Mouse (Mus musculus) spleen, adult 2 months (tissue): ENCODE data around the gene Srp14. TPM values are rescaled to one million over a fixed set of nuclear protein-coding genes. Genes with fewer than 3 reads are reported as not detected.
A peak's percentile ranks its signal among the peaks of the same experiment; 100 is the strongest.

ENCODE experiments used
- DNase-seq, 2 experiments: peaks; one replicate each; pipeline versions ENCODE4 v3.0.0 to v3.0.0-alpha.2; 2012 to 2021; ENCODE audit warnings: low spot score in 2 of 2, low read depth in 1 of 2
- H3K27ac ChIP-seq: fragments of 200-500 bp; 2 replicates; pipeline ENCODE4 v1.5.1; 2012; ENCODE audit warnings: low read length, inconsistent platforms; ENCODE audit not compliant: insufficient read depth
- H3K27me3 ChIP-seq: fragments of 200-500 bp; 2 replicates; pipeline ENCODE4 v1.6.1; 2012; ENCODE audit warnings: mild to moderate bottlenecking, moderate library complexity, low read length, inconsistent platforms; ENCODE audit not compliant: control insufficient read depth, insufficient read depth
- H3K36me3 ChIP-seq: fragments of 200-500 bp; 2 replicates; pipeline ENCODE4 v1.6.1; 2012; ENCODE audit warnings: mild to moderate bottlenecking, low read length, inconsistent platforms; ENCODE audit not compliant: control insufficient read depth, insufficient read depth
- H3K4me1 ChIP-seq: fragments of 200-500 bp; 2 replicates; pipeline ENCODE4 v1.6.1; 2011; ENCODE audit warnings: inconsistent platforms; ENCODE audit not compliant: control insufficient read depth, insufficient read depth, insufficient read length
- H3K4me3 ChIP-seq: fragments of 200-500 bp; 2 replicates; pipeline ENCODE4 v1.5.1; 2011; ENCODE audit warnings: mild to moderate bottlenecking, inconsistent platforms; ENCODE audit not compliant: insufficient read depth, insufficient read length; ENCODE audit errors: extremely low read depth
- CTCF ChIP-seq: fragments of 200-500 bp; IDR thresholded peaks from 2 replicates; pipeline ENCODE4 v1.5.1; 2011; ENCODE audit warnings: mild to moderate bottlenecking, inconsistent platforms; ENCODE audit not compliant: insufficient read depth, insufficient read length, insufficient replicate concordance; ENCODE audit errors: extremely low read depth
- POLR2A ChIP-seq: fragments of 200-500 bp; IDR thresholded peaks from 2 replicates; pipeline ENCODE4 v1.6.1; 2011; ENCODE audit warnings: low read depth, low read length, inconsistent platforms
- WGBS: fragments of 180-500 bp; shearing (Covaris S2); methylation state at CpG from one replicate; pipeline ENCODE4 v1.1.7; 2018; 5-methylcytosine and 5-hydroxymethylcytosine counted together
- polyA plus RNA-seq: library from polyadenylated mRNA; depleted of rRNA; stranded (reverse); fragments of >200 nt; gene quantifications from 2 replicates; pipeline ENCODE4 v1.2.3, GENCODE M21; 2012

Gene Srp14
- polyA plus RNA-seq, 1 experiment: 32.0 TPM

DNA sequence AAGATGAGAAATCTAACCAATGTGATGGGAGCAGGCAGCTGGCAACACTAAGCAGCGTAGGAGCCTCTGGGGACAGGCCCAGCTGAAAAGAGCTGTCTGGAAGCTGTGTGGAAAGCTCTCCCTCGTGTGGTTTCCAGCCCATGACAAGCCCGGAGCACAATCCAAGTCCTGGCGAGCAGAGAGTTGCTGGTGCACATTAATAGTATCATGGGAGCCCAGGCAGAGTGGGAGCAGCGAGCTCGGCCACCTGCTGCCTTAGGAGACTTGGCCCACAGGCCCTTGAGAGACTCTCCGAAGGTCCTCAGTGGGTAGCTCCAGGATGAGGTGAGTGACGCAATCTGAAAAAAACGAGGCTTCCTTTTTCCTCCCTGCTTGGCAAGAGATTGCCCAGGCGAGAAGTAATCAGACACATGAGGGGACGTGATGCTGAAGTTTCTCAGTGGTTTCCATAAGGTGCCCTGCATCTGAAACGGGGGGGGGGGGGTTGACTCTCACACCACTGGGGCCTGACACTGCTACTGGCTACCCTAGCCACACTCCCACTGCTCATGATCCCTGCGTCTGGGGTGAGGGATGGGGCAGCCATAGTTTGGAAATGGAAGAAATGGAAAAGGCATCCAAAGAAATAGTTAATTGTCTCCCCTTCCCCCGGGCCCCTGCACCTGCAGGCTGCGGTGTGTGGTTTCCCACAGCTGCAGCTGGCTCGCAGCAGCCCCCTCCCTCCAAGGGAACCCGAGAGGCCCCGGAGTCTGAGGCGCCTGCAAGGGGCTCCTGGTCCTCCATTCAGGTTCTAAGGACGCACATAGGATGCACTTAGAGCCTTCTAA, 19.8 kb upstream of the Srp14 start:
- TF ChIP-seq CTCF: no peak
- no peak for TF ChIP-seq POLR2A
- H3K4me3 ChIP-seq: no peak overlapping the region
- DNase-seq: peak; percentile 24 to 45
- 9% methylated on average over 20 of the region's 20 CpGs for whole genome bisulfite sequencing
- peaks cover 10% of the 10 kb centered on the region; the same call in 1 of the 2 replicates for H3K4me1 ChIP-seq
- no peak overlapping the region for H3K27ac ChIP-seq
- H3K36me3 ChIP-seq: no peaks in the 10 kb centered on the region
- no peaks in the 10 kb centered on the region for H3K27me3 ChIP-seq

DNA sequence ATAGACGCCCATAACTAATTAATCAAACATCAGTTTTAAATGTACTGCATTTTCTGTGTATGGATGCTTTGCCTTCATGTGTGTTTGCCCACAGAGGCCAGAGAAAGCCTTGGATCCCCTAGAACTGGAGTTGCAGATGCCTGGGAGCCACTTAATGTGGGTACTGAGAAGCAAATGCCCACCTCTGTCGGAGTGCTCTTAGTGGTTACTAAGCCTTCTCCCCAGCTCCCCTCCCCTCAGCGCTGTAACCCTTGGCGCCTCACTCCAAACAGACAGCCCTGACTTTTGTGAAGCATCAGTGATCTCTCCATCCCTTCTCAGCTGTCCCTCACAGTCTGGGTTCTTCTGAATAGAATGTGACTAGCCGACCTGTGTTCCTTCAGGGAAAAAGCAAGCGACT, 19.0 kb upstream of the Srp14 start:
- Histone ChIP-seq H3K4me1 (peaks cover 10% of the 10 kb centered on the region; the same call in 1 of the 2 replicates), H3K27me3 (no peaks in the 10 kb centered on the region), H3K36me3 (no peaks in the 10 kb centered on the region), H3K27ac (no peak overlapping the region), H3K4me3 (no peak overlapping the region)
- 65% methylated on average over 6 of the region's 6 CpGs for WGBS
- no peak for TF ChIP-seq POLR2A
- no peak for TF ChIP-seq CTCF
- DNase-seq: no peak

GRCm38 (mm10) chr2:118497890-118498289, 18.4 kb upstream of the Srp14 start:
- 67% methylated on average over 5 of the region's 5 CpGs for WGBS
- H3K27ac ChIP-seq: no peak overlapping the region
- DNase-seq: no peak

GRCm38 (mm10) chr2:118495024-118495423, 15.5 kb upstream of the Srp14 start:
- 42% methylated on average over 9 of the region's 9 CpGs for WGBS
- no peaks in the 10 kb centered on the region for H3K36me3 ChIP-seq
- peaks cover 27% of the 10 kb centered on the region; the same call in 1 of the 2 replicates for H3K4me1 ChIP-seq
- no peak for TF ChIP-seq CTCF
- TF ChIP-seq POLR2A: no peak
- H3K27me3 ChIP-seq: no peaks in the 10 kb centered on the region
- H3K27ac ChIP-seq: no peak overlapping the region
- no peak for DNase-seq
- H3K4me3 ChIP-seq: no peak overlapping the region

More at GRCm38 (mm10) chr2:118497890-118498289, 18.4 kb upstream of the Srp14 start:
- TF ChIP-seq CTCF: no peak
- TF ChIP-seq POLR2A: no peak
- H3K4me3 ChIP-seq: no peak overlapping the region
- no peaks in the 10 kb centered on the region for H3K27me3 ChIP-seq
- peaks cover 10% of the 10 kb centered on the region; the same call in 1 of the 2 replicates for H3K4me1 ChIP-seq
- H3K36me3 ChIP-seq: no peaks in the 10 kb centered on the region

GRCm38 (mm10) chr2:118491741-118492395, 12.4 kb upstream of the Srp14 start:
- H3K4me1 ChIP-seq: peaks cover 26% of the 10 kb centered on the region; the same call in 1 of the 2 replicates
- no peaks in the 10 kb centered on the region for H3K36me3 ChIP-seq
- H3K27me3 ChIP-seq: no peaks in the 10 kb centered on the region
- H3K4me3 ChIP-seq: no peak overlapping the region
- 62% methylated on average over 4 of the region's 4 CpGs for WGBS
- peak overlapping the region; percentile 56 for H3K27ac ChIP-seq
- TF ChIP-seq CTCF: no peak
- no peak for TF ChIP-seq POLR2A
- DNase-seq: no peak

- DNase-seq: peak; percentile 57 to 60
- Histone ChIP-seq H3K36me3 (no peaks in the 10 kb centered on the region), H3K27me3 (no peaks in the 10 kb centered on the region), H3K27ac (peak overlapping the region; percentile 56), H3K4me1 (peaks cover 26% of the 10 kb centered on the region; the same call in 1 of the 2 replicates), H3K4me3 (no peak overlapping the region)
- no peak; the same call in 1 of the 2 replicates for TF ChIP-seq POLR2A
- no peak for TF ChIP-seq CTCF
- 3% methylated on average over 5 of the region's 5 CpGs for WGBS
These were observed 11.8 kb upstream of the Srp14 start for GRCm38 (mm10) chr2:118491281-118491731.
